Mouse (Mus musculus): Measurements from ENCODE around the gene Slc2a4.

The Slc2a4 gene

DNA sequence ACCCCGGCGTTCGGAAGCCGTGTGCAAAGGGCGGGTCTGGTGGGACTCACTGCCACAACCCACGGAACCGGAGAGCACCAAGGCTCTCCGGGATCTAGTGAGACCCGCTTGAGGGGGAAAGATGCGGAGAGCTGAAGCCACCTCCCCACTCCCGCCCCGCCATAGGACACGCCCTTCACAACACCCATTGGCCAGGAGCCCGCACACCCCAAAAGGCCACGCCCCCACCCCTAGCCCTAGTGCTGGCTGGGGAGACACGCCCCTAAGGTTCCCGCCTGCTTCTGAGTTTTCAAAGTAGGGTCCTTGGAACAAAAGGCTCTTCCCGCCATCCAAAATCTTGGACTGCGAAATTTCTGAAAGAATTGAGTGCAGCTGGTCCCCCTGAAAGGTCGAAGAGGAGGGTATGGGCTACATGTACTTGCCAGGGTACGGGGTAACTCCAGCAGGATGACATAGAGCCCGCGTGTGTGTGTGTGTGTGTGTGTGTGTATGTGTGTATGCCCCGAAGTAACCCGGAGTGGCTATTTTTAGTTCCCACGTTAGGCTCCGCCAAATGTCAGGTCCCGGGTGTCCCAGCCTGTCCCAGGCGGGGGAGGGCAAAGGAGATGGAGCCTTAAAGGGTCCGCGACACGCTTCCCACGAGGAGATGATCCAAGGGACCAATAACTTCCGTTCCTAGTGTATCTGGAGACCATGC is at the start of gene Slc2a4:
Slc2a4 (minus strand) TSS at position 123 of the 697 bp plus-strand sequence.
- peak; percentile 94 for DNase-seq

DNA sequence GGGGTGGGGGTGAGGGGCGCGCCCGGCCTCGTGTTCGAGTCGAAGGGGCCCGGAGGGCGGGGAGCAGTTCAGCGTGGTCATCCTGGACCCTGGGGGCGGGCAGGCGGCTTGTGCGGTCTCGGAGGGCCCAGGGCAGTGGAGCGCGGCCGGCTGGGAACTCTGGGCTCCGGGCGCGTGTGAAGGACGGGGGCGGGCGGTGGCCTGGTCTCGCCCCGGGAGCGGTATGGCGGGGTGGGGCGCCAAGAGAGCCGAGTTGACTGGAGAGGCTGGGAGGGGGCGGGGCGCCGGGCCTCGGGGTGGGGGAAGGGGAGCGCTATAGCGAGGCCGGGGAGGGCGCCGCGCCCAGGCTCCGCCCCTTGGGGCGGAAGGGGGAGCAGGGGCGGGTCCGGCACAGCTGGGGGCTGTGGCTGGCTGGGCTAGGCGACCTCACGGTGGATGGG is 49.1 kb upstream of the Slc2a4 start:
- peak; percentile 91 for DNase-seq

DNA sequence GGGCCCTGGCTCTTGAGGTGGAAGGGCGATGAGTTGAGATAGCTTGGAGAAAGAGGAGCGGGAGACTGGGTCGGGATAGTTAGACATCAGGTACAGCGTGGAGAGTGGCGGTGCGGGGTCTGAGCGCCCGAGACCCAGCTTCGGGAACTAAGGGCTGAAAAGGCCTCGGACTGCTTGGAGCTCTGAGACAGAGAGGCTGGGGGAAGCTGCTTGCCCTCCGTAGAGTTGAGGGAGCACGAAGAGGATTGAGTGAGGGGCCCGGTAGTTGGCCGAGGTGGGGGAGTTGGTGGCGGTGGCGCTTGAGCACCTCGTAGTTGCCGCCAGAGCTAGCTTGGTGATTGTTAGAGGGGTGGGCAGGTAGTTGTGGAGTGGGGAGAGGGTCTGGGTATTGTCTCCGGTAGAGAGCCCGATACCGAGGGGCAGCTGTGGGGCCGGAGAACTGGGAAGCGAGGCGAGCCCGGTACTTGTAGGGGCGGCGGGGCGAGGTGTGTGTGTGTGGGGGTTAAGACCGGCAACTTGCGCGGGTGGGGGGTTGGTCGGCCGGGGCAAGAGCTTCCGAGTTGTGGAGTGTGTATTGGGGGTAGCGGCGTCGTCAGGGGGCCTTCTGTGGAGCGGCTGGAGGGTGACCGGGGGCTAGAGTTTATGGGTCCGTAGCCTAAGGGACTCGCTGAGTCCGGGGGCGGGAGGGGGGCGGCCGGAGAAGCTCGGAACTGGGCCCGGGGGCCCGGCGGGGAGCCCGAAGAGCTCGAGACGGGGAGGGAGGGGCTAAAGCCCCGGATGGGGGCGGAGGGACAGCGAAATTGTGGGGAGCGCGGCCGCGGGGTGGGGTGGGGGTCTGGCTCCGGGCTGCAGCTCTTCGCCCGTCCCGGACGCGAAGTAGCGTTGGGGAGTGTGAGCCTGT is 48.4 kb upstream of the Slc2a4 start:
- DNase-seq = peak; percentile 76

DNA sequence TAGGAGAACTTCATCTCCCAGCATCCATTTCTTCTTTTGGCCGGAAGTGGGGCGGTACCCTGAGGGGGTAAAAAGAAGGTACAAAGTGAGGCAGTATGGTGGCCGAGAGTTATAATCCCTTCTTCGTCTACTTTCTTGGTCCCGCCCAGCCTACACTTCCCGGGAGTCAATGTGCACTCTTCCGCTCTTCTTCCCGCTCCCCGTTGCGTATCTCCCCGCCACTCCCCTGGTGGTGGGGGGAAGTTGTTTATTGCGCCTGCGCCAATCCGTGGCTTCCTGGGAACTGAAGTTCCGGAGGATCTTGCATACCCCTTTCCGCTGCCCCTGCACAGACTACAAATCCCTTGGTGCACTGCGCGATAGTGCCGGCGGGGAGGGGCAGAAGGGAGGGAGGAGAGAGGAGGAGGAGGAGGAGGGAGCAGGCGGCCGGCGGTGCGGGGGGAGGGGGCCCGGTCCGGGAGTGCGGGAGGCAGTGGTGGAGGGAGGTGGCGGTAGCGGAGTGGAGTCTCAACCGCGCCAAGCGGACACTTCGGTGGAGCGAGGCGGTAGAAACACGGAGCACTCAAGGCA is 47.5 kb upstream of the Slc2a4 start, which contains the start of gene Phf23:
Phf23 (plus strand) TSS at position 387 of the 570 bp plus-strand sequence.
- DNase-seq = peak; percentile 97

DNA sequence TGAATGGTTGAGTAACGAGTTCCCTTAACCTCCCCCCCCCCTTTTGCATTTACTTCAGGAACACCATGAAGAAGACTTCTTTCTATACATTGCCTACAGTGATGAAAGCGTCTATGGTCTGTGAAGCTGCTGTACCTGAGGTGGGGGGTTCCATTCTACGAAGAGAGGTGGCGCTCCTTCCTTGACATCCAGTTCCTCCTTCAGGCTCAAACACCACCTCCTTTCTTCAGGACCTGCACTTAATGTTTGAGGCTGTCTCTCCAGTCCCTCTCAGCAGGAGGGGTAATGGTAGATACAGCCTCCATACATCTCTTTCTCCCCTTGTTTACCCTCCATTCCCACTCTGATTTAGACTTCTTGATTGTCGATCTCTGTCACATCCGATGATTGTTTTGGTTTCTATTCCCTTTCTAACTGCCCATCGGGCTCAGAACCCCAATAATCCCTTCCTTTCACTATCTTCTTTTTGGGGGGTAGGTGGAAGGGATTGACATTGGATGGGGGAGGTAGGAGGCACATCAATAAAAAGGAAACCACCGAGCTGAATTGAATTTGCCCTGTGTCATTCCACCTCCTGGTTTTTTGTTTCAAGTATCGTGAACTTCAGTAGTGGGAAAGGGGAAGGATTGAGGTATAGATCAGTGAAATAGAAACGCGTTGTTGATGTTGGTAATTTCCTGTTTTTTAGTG is 46.6 kb upstream of the Slc2a4 start:
- DNase-seq = no peak

DNA sequence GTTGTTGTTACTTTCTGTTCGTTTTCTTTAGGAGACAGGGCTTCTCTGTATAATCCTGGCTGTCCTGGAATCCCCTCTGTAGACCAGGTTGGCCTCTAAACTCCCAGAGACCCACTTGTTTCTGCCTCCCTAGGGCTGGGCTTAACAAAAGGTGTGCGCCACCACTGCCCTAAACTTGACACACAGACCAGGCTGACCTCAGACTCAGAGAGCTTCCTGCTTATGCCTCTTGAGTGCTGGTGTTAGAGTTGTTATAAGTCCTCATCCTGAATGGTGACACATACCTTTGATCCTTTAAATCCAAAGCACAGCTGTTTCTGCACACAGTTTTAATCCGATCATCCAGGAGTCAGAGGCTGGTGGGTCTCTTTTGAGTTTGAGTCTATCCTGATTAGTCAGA is 44.9 kb upstream of the Slc2a4 start:
- DNase-seq = no peak

DNA sequence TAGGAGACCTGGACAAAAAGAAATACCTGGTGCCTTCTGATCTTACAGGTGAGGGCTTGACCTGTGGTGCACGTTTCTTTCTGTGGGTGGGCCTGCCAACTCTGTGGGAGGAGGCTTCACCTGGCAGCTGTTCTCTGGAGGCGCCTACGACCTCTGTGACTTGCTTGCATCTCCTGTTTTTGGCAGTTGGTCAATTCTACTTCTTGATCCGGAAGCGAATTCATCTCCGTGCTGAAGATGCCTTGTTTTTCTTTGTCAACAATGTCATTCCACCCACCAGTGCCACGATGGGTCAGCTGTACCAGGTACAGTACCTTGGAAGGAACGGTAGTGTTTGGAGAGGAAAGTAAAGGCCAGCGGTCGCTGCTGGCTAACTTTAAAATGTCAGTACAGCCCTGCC is 44.4 kb upstream of the Slc2a4 start:
- no peak for DNase-seq

DNA sequence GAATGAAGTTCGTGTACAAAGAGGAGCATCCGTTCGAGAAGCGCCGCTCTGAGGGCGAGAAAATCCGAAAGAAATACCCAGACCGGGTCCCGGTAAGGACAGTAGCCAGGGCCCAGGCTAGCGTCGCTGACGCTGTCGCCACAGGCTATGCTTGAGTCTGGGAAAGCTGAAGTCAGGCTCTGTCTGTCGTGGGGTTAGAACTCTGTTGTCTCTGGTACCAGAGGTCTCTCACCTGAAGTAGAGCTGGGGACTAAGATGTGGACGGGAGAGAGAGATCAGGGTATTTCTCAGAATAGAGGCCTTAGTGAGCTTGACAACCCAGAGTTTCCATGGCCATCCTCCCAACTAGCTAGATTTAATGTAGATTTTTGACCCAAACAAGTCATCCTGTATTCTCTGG is 43.7 kb upstream of the Slc2a4 start:
- DNase-seq = no peak

DNA sequence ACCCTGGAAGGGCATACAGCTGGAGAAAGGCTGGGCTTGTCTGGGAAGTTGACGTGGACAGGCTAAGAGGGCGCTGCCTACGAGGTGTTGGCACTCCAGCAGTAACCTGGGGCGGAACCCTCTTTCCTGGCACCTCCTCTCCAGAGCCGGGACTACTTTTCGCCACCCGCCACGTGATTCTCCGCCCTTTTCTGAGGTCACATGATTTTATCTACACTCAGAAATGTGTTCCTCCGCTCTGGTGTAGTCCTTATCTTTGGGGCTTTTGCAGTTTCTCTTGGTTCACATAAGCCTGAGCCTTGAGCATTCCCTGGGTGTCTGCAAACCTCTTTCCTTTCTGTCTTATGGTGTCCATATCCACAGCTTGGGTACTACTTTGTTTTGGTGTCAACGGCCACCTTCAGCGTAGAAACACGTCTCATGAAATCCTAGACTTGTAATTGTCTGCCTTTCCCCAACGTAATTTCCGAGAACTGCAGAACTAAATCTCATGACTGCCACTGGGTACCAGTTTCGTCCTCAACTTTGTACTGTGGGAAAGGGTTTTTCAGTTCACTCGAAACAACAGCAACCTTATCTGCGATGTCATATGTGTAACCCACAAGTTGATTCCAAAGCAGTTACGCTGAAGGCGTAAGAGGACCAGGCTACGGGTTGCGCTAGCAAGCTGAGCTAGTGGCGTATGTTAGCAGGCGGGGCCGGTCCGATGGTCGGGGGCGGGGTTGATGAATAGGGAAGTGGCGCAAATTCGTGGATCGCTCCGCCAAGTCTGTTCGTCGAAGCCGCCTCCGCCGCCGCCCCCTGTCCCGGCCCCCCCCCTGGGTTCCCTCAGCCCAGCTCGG is 43.1 kb upstream of the Slc2a4 start, which contains the start of gene Gabarap:
Gabarap (plus strand) TSS at position 294 of the 842 bp plus-strand sequence.
- peak; percentile 95 for DNase-seq

DNA sequence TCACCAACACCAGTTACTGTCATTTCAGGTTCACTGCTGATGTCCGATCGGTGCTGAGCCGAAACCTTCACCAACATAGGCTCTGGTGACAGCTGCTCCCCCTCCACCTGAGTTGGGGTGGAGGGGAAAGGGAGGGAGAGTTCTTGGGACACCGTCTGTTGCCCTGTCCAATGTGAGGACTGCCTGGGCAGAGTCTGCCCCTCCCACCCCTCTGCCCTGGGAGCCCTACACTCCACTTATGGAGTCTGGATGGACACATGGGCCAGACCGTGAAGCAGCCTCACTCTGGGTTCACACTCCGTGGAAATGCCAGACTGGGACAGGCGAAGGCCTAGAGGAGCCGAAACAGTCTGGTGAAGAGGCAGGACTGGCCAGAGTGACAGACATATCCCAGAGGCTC is 42.0 kb upstream of the Slc2a4 start:
- DNase-seq = no peak

DNA sequence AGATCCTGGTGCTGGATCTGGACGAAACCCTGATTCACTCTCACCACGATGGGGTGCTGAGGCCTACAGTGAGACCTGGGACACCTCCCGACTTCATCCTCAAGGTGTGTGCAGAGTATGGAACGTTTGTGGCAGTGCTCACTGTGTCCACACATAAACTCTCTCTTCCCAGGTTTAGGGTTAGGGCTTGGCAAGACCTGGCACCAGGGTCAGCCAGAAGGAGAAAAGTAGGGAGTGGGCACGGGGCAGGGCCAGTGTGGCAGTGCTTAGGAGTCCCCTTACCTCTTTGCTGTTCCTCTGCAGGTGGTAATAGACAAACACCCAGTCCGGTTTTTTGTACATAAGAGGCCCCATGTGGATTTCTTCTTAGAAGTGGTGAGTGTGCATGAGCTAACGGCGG is 36.4 kb upstream of the Slc2a4 start:
- no peak for DNase-seq

DNA sequence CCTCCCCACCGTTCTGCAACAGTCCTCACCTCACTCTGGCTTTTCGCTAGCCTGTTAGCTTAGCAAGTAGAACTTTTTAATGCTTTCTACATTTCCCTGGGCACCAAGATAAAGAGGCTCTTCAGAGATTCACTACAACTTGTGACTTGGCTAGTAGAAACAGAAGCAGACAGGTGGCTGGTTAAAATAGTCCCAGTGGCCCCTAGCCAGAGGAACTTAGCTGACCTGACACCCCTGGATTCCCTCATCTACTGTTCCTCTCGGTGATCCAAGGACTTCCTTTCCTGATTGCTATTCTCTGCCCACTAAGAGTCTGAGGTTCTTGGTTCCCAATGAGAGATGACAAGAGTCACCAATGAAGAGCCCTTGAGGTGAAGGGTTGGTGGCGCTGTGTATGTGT is 35.4 kb upstream of the Slc2a4 start:
- DNase-seq = no peak

DNA sequence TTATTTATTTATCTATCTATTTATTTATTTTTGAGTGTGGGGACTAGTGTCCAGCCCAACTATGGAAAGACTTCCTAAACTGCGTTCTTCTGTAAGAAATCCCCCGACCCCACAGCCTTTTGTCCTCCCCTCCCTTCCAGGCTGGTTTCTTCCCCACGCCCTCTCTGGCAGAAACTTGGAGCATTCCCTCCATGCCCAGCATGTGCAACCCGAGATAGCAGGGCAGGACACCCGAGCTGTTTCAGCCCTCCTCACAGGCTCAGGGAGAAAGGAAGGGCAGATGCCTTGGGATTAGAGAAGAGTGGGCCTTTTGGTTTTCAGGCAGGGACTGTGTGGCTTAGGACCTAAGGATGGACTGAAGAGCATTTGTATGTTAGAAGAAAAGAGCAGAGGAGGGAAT is 34.9 kb upstream of the Slc2a4 start:
- no peak for DNase-seq

DNA sequence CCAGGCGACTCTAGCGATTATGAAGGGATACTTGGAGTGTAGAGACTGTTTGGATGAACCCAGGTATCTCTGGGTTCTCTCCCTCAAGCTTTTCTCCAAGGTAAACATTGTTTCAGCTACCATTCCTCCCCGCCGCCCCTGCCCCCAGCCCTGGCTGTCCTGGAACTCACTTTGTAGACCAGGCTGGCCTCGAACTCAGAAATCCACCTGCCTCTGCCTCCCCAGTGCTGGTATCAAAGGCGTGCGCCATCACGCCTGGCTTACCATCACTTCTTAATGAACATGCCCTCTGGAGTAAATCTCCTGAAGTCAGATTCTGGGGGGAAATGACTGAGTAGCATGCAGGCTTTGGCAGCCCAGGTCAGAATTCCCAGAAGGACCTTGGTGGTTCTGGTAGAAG is 34.2 kb upstream of the Slc2a4 start, which contains the start of gene Elp5:
Elp5 (minus strand) TSS at position 293 of the 400 bp plus-strand sequence.
- no peak for DNase-seq

DNA sequence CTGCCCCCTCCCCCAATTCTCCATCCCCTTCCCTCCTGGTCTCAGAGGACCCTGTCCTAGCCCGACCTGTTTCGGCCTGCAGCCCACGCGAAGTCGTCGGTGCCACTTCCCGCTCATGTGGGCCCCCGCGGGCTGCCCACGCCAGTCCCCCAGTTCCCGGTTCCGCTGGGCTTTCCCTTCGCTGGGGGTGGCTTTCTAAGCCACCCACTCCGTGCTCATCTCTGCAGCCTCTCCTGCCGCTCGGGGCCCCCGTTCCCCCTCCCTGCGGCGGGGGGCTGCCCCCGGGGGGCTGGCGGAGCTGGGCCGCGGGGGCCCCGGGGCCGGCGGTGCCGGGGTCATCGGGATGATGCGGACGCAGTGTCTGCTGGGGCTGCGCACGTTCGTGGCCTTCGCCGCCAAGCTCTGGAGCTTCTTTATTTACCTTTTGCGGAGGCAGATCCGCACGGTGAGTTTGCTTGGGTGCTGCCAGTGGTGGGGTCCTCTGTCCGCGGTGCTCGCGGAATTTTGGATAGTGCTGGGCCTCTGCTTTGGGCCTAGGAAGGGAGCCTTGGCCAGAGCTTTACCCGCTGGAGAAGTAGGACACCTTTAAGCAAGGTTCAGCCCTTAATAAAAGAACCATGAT is 33.3 kb upstream of the Slc2a4 start, which contains the start of gene Ctdnep1:
Ctdnep1 (plus strand) TSS at position 16 of the 622 bp plus-strand sequence.
- no peak for DNase-seq

DNA sequence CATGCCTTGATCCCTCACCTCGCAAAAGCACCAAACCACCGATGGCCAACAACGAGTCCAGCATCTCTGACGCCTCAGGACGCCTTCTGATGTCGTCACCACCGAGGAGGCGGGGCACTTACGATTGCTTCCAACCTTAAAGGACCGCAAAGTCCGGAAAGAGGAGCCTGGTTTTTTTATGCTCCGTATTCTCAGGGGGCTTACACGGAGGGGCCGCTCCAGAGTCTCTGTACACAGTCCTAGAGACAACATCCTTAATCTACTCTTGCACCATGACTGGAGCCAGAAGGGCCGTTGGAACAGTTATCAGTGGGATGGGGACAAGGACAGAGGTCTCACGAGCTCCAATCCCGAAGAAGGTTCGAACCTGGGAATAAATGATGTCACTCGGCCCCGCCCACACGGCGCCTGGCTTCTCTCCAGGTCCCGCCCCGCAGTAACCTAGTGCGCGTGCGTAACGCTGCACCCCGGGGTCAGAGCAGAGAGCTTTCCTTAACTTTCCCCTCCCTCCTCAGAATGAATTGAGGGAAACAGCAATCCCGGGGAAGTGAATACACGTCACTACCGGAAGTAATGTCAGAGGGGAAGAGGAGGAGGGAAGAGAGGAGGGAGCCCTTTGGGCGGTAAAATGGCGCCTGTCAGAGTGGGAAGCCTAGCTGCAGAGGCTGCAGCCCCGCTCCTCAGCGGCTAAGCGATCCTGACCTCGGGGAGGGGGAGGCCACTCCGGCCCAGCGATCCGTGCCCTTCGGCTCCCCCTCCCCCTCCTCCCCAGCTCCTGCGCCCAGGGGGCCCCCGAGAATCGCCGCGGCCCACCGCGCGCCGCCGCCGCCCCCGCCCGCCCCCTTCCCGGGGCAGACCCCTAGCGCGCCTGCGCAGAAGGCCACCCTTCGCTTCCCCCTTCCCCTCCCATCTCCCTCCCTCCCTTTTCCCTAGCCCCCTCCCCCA is 32.5 kb upstream of the Slc2a4 start:
- peak; percentile 92 for DNase-seq

DNA sequence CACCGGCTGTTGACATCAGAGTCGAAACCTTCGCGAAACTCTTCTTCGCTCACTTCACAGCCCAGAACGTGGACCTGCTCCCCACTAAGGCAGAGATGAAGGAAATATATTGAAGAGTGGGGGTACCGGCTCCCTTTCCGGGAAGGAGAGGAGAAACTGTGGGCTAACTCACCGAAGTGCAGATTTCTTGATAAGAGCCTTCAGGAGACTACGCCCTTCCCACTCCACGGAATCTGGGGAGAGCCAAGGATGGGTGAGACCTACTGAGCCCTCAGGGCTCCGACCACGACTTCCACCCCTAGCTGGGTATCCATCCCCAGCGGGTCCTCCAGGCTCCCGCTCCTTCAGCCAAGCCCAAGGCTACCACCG is 31.8 kb upstream of the Slc2a4 start:
- DNase-seq = no peak

DNA sequence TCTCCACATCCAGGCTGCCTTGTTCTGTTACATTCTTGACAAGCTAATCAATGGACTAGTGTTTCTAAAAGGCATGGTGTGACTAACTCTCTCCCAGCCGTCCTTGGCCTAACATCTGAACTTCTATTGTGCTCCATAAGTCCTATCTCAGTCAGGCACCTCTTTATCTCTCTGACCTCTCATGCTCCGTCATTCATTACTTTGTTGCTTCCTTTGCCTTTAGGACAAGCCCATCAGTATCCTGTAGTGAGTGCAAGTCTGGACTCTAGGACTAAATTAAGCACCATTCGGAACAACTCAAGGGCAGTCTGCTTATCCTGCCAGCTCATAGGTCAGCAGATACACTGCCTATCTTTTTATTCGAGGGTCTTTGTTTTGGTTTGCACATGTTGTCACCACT is 28.3 kb upstream of the Slc2a4 start:
- no peak for DNase-seq

DNA sequence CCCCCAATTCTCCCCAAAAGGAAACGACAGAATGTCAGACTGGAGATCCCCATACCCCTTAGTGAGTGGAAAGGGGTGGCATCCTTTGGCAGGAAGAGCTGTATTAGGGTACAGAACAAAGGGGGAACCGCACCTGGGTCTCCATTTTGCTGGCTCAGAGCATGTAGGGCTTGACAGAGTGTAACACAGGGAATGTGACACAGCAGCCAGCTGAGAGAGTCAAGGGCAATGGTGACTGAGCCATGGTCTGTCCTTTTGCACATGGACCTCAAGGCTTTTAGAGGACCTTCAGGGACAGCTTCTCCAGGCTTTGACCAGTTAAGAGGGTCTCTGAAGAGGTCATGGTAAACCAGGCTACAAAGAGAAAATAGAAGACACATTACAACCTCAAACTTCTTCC is 26.9 kb upstream of the Slc2a4 start:
- no peak for DNase-seq

DNA sequence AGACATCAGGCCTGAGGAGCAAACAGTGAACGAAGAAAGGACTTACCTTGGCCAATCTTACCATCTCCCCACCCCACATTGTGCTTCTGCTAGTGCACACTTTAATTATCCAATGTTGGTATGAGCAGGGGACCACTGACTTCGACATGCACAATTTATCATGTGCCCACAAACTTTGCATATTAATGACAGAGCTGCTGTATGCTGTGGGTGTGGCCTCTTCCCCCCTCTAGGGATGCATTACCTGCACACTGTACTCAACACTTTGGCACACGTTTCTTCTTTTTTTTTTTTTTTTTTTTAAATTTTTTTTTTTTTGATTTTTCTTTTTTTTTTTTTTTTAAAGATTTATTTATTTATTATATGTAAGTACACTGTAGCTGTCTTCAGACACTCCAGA is 22.8 kb upstream of the Slc2a4 start:
- no peak for DNase-seq

Measured in thymus, postnatal 25 days (tissue).